Mouse (Mus musculus) erythroblast, adult 5-6 weeks (primary cell): ENCODE data around the gene Gm17268. TPM values are rescaled to one million over a fixed set of nuclear protein-coding genes. Genes with fewer than 3 reads are reported as not detected.

ENCODE experiments used
- ATAC-seq: replicated peaks from 2 replicates; pipeline ENCODE4 v1.8.0; 2016; ENCODE audit warnings: moderate number of reproducible peaks, mild to moderate bottlenecking, moderate TSS enrichment, inconsistent platforms; ENCODE audit not compliant: poor library complexity, low FRiP score, severe bottlenecking
- total RNA-seq, 2 experiments: library from RNA; stranded (forward) in 1 of 2; stranded (reverse) in 1 of 2; fragments of 150-400 nt in 1 of 2; fragments of 200-764, 138-1000 nt in 1 of 2; gene quantifications; 2 replicates each; pipeline versions ENCODE4 v1.2.3 to v1.2.4; 2015 to 2017; ENCODE audit warnings: low replicate concordance in 2 of 2

The Gm17268 gene
- total RNA-seq (2015; ENCODE audit: low replicate concordance) (not detected in 2 replicates), total RNA-seq (2017; ENCODE audit: low replicate concordance) (not detected in 2 replicates)

DNA sequence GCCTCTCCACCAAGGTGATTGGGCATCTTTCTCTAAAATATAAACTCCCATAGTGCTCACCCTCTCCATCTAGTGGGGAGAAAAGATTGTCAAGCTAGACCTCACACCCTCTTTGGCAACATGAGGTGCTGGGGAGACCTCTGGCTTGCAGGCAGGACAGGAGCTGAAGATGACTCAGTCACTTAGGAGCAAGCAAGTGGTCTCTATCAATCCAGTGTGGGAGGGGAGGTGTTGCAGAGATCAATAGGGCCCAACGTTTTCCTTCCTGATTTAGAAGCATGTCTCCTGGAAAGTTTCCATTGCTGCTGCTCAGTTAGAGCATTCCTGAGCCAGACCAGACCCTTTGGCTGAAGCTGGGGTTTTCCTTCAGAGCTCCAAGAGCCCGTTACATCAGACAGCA is at the start of gene Gm17268:
Gm17268 (minus strand) TSS at position 28 of the 400 bp plus-strand sequence.
- ATAC-seq, result no peak

DNA sequence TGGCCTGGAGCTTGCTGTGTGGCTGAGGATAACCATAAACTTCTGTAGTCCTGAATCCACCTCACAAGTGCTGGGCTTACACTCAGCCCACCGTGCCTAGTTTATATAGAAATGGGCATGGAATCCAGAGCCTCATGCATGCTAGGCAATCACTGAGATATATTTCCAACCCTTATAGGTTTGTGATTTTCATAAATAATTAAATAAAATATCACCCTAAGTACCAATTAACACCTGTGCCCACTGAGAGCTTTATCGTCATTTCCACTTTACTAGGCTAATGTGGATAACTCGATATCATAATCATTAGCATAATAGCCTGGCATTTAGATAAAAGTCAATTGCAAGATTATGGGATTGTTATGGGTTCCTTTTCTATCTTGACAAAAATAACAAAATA is 46.0 kb upstream of the Gm17268 start:
- no peak for ATAC-seq

DNA sequence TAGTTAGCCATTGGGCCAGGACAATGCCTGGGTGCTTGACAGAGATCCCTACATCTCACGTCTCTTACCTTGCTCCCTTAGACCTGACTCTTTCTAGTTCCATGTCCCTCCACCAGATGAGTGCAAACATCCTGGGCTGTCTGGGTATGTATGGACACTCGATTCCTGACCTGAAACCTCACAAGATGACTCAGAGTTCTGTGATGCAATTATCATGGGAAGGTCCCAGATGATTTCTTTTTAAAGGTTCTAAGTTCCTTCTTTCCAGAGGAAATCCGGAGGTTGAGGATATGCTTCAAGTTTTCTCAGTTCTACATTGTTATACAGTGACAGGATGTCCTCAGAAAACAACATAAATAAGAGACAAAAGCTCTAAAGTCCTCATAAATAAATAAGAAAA is 42.5 kb upstream of the Gm17268 start:
- no peak for ATAC-seq

DNA sequence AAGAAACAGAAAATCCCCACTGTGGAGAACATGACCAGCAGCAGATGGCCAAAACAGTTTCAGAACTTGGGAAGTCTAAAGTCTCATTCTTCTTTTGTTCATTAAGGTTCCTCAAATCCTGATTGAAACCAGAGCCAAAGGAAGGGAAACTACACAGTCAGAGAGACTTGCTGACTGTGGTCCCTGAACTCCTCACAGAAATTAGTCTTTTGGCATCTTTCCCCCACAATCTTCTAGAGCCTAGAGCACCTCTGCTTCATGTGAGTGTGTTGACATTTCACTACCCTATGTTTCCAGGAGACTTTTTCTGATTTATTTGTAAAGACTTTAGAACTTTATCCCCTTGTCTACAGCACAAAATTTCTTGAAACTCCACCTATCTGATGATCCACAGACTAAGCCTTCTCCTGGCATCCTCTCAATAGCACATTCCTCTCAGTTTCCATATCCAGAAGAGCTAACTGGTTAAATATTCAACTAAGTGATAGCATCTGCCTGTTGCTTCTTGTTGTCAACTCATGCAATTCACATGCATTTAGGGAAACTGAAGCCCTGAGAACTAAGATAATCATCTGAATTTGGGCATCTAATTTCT is 39.9 kb upstream of the Gm17268 start:
- no peak for ATAC-seq

DNA sequence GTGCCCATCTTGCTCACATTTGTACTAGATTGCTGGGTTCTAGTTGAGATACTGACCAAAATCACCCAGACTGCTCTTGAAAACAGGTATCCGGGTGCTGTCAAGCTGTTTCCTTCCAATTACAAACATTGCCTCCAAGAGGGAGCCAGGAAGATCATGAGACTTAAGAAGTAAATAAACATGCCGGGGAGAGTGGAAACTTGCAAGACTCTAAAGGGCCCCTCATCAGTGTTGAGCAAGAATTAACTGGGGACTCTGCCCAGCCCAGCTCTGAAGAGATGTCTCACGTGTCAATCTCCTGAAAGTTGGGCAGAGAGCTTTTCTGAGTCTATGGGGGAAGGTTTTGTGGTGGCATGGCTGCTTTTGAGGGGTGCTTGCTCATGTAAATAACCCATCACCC is 38.7 kb upstream of the Gm17268 start:
- ATAC-seq, result no peak

DNA sequence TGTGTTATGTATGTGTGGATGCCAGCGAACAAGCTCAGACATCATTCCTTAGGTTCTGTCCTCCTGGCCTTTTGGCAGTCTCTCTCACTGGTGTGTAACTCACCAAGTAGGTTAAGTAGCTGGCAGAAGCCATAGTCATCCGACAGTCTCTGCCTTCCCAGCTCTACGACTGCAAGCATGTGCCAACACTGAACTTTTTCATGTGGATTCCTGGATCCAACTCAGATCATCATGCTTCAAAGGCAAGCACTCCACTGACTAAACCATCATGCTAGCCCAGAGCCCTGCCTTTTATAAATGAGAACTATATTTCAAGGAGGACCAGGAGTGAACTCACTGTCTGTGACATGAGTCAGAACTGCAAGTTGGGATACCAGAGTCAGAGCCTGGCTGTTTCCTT is 35.3 kb upstream of the Gm17268 start:
- ATAC-seq, result no peak

DNA sequence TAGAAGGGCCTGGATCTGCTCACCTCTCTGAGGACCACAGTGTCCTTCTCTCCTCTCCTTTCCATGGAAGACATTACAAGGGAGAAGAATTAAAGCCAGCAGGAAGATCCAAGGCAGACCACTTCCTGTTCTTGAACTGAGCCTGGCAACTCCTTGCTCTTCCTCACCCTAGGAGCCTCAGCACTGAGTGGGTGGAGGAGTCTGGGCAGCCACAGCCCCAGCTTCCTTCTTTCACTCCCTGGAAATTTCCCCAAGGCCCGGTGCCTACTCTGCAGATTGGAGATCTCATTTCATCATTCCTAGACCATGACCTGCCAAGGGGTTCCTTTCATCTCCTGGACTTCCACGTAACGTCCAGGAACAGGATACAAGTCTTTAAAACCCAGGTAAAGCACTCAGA is 34.6 kb upstream of the Gm17268 start:
- ATAC-seq, result no peak

DNA sequence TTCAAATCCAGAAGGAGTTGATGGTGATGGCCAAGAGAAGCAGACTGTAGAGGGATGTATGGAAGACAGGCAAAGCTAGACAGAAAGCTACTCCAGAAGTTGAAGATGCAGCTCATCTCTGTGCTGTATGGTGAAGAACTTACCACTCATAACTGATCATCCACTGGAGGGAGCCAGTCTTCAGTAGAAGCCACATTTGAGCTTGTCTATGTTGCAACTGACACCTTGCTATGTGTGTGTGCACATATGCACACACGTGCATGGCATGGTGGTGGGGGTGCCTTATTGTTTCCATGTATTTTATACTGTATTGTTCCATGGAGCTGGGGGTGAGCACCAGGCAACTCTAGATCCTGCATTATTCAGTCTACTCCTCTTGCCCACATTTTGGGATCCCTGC is 34.0 kb upstream of the Gm17268 start:
- ATAC-seq, result no peak

DNA sequence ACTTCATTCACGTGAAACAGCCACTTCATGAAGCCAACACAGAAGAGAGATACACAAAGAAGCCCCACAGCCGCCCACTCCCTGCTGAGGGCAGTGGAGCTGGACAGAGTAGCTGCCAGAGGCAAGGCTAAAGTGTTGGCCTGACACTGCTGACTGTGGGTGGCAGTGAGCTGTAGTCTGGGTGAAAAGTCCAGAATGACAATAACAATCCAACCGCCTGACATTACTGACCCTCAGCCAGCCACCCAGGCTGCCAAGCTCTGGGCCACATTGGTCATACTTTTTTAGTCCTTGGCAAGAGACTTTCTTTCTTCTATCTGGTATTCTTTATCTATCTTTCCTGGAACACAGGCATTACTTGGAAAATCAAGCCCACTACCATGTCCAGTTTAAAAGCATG is 32.7 kb upstream of the Gm17268 start:
- ATAC-seq, result no peak

DNA sequence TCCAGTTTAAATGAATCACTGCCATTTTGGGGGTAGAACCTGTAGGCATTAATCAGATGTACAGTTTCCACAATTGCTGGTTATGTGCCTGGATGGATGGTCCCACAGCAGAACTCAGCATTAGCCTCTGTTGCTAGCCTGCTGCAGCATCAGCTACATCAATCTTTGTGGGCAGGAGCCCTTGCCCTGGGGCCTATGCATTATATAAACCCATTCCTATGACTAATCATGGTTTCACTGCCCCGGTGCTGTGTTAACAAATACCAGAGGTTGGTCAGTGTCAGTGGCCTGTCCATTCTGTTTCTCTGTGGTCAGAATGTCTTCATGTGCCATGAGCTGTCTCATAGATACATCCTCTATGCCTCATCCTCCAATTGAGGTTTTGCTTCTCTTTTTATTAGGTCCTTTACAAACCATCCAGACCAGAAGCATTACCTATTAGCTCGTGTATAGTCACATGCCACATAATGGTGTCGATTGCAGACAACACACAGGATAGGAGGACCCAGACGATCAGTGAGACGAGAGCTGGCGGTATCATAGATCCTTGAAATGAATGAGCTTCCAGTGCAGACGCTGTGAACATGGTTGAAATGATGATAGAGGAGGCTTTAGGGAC is 28.7 kb upstream of the Gm17268 start:
- no peak for ATAC-seq

DNA sequence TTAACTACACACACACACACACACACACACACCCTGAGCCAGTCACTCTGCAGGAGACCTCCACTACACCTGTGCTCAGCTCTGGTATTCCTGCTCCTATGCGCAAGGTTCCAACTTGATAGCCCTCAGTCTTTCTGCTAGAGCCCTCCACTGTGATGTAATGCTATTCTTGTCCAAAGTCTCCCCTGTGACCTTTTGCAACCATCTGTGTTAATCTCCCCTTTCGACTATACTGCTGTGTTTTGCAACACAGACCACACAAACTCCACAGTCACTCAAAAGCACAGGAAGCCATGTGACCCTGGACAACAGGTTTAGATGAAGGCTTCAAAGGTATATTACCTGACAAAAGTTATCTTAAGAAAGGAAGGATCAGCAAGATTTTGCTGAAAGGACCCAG is 25.1 kb upstream of the Gm17268 start:
- ATAC-seq, result no peak

DNA sequence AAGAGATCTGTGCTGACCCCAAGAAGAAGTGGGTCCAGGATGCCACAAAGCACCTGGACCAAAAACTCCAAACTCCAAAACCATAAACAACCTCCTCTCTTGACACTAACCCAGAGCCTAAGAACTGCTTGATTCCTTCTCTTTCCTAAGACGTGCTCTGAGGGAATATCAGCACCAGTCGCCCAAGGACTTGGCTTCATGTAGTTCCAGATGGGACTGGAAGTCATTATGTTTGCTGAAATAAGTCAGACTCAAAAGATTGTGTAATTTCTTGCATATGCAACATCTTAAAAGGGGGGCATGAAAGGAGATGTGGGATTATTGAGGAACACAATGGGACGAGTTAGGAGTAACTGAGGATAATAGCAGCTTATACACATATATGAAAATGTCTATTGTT is 23.9 kb upstream of the Gm17268 start:
- no peak for ATAC-seq

DNA sequence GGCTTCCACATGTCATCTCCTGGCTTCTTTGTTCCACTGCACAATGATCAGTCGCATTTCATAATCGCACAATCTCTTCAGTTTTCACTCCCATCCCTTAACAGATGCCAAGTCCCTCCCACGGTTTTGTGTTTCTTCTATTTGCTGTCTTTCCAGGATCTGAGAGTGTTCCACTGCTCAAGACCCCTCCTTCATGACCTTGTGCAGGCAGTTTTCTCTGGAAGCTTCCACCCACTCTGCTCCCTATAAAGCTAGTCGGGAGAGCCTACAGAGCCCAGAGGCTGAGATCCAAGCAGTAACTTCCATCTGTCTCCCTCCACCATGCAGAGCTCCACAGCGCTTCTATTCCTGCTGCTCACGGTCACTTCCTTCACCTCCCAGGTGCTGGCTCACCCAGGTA is 19.3 kb upstream of the Gm17268 start, which contains the start of gene Ccl11:
Ccl11 (plus strand) TSS at position 178 of the 400 bp plus-strand sequence.
- no peak for ATAC-seq

DNA sequence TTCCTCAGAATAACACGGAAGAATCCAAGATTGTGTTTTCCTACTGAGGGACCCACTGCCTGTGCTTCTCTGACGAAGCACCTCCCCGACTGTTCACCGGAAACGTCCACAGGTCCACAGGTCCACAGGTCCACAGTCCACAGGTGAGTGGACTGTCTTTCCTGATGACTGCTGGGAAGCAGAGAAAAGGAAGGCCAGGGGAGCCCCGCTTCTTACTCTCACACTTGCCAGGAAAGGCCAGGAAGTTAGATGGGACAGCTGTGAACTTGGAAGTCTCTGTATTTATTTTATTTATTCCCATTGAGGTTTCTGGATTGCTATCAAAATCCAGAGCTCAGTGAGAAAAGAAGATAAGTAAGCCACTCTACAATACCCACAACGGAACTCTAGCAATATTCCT is 15.5 kb upstream of the Gm17268 start:
- ATAC-seq, result no peak

DNA sequence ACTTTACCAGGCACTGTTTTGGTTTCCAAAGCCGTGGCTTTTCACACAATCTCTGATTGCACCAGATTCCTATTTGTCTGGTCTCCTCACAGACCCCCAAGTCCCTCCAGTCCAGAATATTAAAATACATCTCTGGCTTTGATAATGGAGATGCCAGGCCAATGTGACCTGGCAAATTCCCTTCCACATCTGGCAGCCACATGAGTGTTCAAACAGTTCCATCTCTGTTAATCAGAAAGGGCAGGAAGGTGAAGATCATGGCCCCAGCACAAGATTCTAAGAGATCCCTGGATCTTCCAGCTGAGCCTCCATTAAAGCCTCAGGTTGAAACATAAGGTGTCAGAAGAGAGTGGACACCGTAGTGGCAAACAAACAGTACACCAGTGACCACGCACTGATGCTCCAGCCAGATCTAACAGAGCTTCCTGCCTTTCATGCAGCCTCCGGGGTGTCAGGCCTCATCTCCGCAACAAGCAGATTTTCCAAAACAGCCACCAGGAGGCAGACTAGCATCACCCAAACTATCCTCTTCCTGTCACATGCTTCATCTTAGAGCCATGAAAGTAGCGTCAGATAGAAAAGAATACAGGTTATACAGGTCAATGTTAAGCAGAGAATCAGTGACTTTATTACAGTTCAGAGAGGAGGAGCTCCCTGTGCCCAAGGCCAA is 9.5 kb upstream of the Gm17268 start:
- ATAC-seq, result no peak

DNA sequence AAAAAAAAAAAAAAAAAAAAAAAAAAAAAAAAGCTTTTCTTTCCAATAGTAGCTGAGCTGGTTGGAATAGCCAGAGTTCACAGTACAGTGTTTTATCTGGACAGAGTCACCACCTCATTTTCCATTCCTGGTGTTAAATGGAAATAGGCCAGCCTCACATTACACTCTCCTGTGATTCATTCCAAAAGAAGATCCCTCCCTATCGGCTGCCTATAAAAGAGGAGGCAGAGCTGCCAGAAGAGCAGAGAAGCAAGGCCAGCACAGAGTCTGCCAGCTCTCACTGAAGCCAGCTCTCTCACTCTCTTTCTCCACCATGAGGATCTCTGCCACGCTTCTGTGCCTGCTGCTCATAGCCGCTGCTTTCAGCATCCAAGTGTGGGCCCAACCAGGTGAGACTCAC is 7.1 kb upstream of the Gm17268 start, which contains the start of gene Ccl7:
Ccl7 (plus strand) TSS at position 242 of the 400 bp plus-strand sequence.
- no peak for ATAC-seq

DNA sequence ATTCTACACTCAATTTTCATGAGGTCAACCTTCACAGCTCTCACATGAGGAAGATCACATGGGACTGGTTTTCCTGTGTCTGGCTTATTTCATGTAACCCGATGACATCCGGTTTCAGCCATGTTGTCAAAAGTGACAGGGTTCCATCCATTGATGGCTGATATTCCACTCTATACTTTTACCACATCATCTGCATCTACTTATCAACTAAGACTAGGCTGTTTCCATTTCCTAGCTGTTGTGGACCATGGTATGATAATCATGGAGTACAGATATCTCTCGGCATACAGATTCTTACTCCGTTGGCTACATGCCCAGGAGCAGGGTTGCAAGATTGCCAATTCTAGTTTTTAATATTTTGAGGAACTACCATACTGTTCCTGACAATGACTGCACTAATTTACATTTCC is 3.3 kb upstream of the Gm17268 start:
- ATAC-seq, result no peak

DNA sequence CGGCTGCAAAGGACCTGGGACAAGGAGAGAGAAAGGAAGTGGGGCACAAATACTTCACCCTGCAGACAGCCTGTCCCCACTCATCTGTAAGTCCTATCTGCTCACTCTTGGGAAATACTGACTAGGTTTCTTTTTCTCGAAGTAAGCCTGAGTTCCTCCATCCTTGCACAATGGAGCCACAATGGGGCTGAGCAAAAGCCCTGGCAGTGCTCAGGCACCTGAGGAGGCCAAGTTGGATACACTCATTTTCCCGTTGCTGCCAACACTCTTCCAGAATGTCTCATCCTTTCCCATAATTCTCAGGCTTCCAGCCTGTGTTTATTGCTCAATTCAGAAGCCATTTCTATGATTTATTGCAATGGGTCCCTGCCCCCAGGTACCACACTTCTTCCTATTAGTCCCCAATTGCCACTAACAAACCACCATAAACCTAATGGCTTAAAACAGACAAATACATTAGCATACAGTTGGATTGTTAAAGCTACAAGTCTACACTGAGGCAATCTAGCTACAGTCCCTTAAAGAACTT is 834 bp upstream of the Gm17268 start:
- ATAC-seq, result no peak

DNA sequence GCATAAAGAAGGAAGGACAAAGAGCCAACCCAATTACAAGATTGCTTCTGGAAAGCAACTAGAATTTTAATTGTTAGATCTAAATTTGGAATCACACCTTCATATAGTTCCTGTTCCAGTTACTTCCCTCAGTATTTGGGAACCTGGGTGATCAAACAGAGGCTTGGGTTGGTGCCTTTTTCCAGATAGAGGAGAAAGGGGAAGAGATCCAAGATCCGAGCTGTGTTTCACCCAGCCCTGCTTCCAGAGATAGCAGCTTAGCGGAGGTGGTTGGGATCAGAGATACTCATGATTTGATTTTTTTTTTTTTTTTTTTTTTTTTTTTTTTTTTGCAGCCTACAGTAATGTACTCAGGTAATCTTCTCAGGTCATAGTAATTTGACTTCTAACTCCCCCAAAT is 2.5 kb downstream of the Gm17268 start:
- no peak for ATAC-seq

DNA sequence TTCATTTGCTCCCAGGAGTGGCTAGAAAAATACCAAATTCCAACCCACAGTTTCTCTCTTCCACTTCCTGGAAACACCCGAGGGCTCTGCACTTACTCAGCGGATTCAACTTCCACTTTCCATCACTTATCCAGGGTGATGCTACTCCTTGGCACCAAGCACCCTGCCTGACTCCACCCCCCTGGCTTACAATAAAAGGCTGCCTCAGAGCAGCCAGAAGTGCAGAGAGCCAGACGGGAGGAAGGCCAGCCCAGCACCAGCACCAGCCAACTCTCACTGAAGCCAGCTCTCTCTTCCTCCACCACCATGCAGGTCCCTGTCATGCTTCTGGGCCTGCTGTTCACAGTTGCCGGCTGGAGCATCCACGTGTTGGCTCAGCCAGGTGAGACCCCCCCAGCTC is 3.0 kb downstream of the Gm17268 start, which contains the start of gene Ccl2:
Ccl2 (plus strand) TSS at position 216 of the 400 bp plus-strand sequence.
- no peak for ATAC-seq

DNA sequence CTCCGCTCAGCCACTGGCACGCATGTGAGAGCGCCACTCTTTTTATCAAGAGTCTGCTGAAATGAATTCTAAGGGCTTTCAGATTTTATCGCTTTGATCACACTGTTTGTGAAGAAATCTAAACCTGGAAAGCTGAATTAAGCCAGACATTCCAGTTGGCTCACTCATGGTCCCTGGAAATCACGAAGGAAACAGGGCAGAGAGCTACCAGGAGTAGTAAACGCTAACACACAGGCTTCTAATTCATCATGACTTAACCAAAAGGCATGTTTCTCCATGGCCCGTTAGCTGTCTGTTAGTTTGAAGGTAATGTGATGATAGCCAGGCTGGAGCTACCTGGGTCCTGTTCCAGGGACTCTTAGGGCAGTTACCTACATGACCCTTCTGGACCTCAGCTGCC is 3.9 kb downstream of the Gm17268 start:
- ATAC-seq, result no peak
